ENCODE assay signal across 8 mouse cellular contexts in genomic region chr11:69947337-69948065, GRCm38 (mm10). TPM values are rescaled to one million over a fixed set of nuclear protein-coding genes. Genes with fewer than 3 reads are reported as not detected.
DNase-seq lines count a peak whose midpoint lies in the region; ATAC-seq and TF ChIP-seq lines count a peak whose summit lies in the region.

No protein-coding gene starts in this region.

- no peak for TF ChIP-seq POLR2A in bone marrow, adult 2 months (IDR thresholded peaks at IDR 0.05; ENCODE audit: borderline replicate concordance, control insufficient read depth, low read depth, low read length)

- no peaks in the 10 kb centered on the region for H3K36me3 ChIP-seq in hindbrain, embryonic 16.5 days (ENCODE audit: control insufficient read depth, insufficient read depth, low read length)
- H3K36me3 ChIP-seq in liver, embryonic 12.5 days = peaks cover 37% of the 10 kb centered on the region

- no peak for TF ChIP-seq CTCF in bone marrow, adult 2 months (IDR thresholded peaks at IDR 0.05; ENCODE audit: control insufficient read depth, insufficient read depth, low read length)

- no peaks in the 10 kb centered on the region for H3K9me3 ChIP-seq in hindbrain, embryonic 16.5 days (ENCODE audit: control insufficient read depth, low read length)
- H3K9me3 ChIP-seq in liver, embryonic 12.5 days (replicated peaks) = no peaks in the 10 kb centered on the region

- DNase-seq in R1 (ENCODE audit: low read depth, low spot score) = peak; percentile 67
- DNase-seq in gastrocnemius, adult 8-10 months (ENCODE audit: low spot score in 2 of 2) = peak; percentile 81 to 85
- peak; percentile 69 to 83 for DNase-seq in spleen, postnatal 4 days (ENCODE audit: low spot score in 2 of 2)
- DNase-seq in layer of hippocampus, adult 11-12 months (ENCODE audit: low spot score) = no peak
- DNase-seq in urinary bladder, adult 2 months (ENCODE audit: low spot score) = no peak

- H3K4me2 ChIP-seq in hindbrain, embryonic 16.5 days (ENCODE audit: low read length) = peak overlapping the region; percentile 65
- peak overlapping the region; percentile 76 for H3K4me2 ChIP-seq in liver, embryonic 12.5 days

- WGBS in bone marrow, adult 2 months = 19% methylated on average over 29 of the region's 29 CpGs
- WGBS in hindbrain, embryonic 16.5 days = under 1% methylated on average over 29 of the region's 29 CpGs
- 14% methylated on average over 29 of the region's 29 CpGs for WGBS in liver, embryonic 12.5 days (ENCODE audit: insufficient replicate concordance)

- H3K4me1 ChIP-seq in bone marrow, adult 2 months (ENCODE audit: control insufficient read depth, insufficient read depth, low read length) = peaks cover 1% of the 10 kb centered on the region; the same call in 1 of the 2 replicates
- peaks cover 8% of the 10 kb centered on the region for H3K4me1 ChIP-seq in hindbrain, embryonic 16.5 days (ENCODE audit: control insufficient read depth, insufficient read depth, low read depth, low read length)
- H3K4me1 ChIP-seq in liver, embryonic 12.5 days = peaks cover 50% of the 10 kb centered on the region

- peaks cover 3% of the 10 kb centered on the region for H3K27me3 ChIP-seq in hindbrain, embryonic 16.5 days (replicated peaks; ENCODE audit: control insufficient read depth, insufficient read depth, low read length)
- H3K27me3 ChIP-seq in liver, embryonic 12.5 days (replicated peaks) = peaks cover 72% of the 10 kb centered on the region

- peak overlapping the region; percentile 81 for H3K4me3 ChIP-seq in bone marrow, adult 2 months (replicated peaks; ENCODE audit: control insufficient read depth, low read depth, low read length)
- peak overlapping the region; percentile 50 for H3K4me3 ChIP-seq in hindbrain, embryonic 16.5 days (ENCODE audit: low read length)
- peak overlapping the region; percentile 65 for H3K4me3 ChIP-seq in liver, embryonic 12.5 days

- peak overlapping the region; percentile 43 for H3K27ac ChIP-seq in bone marrow, adult 2 months (ENCODE audit: control insufficient read depth, insufficient read depth, low read depth, low read length, poor library complexity)
- 0 out of 2 replicates have a peak overlapping the region, but pooled peaks have one; percentile 34 for H3K27ac ChIP-seq in hindbrain, embryonic 16.5 days (ENCODE audit: low read depth, low read length)
- H3K27ac ChIP-seq in liver, embryonic 12.5 days = peak overlapping the region; percentile 88

- peak; percentile 68 for ATAC-seq in hindbrain, embryonic 16.5 days
- 0 out of 2 replicates have a peak, but pooled peaks have one; percentile 0 for ATAC-seq in liver, embryonic 12.5 days

- peak overlapping the region; percentile 59 for H3K9ac ChIP-seq in hindbrain, embryonic 16.5 days (ENCODE audit: low read depth, low read length)
- peak overlapping the region; percentile 78 for H3K9ac ChIP-seq in liver, embryonic 12.5 days

RNA-seq across cellular contexts. Expression of gene Slc2a4, which starts 0.5 kb away (rescaled TPM):
- polyA plus RNA-seq in bone marrow, adult 2 months (2011; ENCODE audit: insufficient read depth, insufficient read length, low replicate concordance, missing spikeins) = 24.5 and 32.2 TPM in 2 replicates
- 100 to 1,000 TPM; 397 to 490 (median 424) TPM for total RNA-seq in gastrocnemius, adult 8-10 months (2022)
- polyA plus RNA-seq in hindbrain, embryonic 16.5 days (2015; fragmentation: Nextera tagmentation; extraction: Ambion mirVana) = 4.7 and 5.8 TPM in 2 replicates
- 14.9 and 17.0 TPM in 2 replicates for polyA plus RNA-seq in liver, embryonic 12.5 days (2016; fragmentation: Nextera tagmentation; extraction: Ambion mirVana)
- polyA plus RNA-seq in urinary bladder, adult 2 months (2012; rRNA removed) = 146 and 167 TPM in 2 replicates

RNA-seq across cellular contexts. Expression of gene Ybx2, which starts 11.9 kb away (rescaled TPM):
- polyA plus RNA-seq in bone marrow, adult 2 months (2011; ENCODE audit: insufficient read depth, insufficient read length, low replicate concordance, missing spikeins) = 1.2 and 1.5 TPM in 2 replicates
- 10 to 100 TPM in 1 of 4 experiments, 1 to 10 TPM in 3; 8.5 to 11.4 (median 9.2) TPM for total RNA-seq in gastrocnemius, adult 8-10 months (2022)
- 5.7 and 6.2 TPM in 2 replicates for polyA plus RNA-seq in hindbrain, embryonic 16.5 days (2015; fragmentation: Nextera tagmentation; extraction: Ambion mirVana)
- polyA plus RNA-seq in liver, embryonic 12.5 days (2016; fragmentation: Nextera tagmentation; extraction: Ambion mirVana) = 0.20 and 0.25 TPM in 2 replicates
- polyA plus RNA-seq in urinary bladder, adult 2 months (2012; rRNA removed) = 3.7 and 6.2 TPM in 2 replicates

RNA-seq across cellular contexts. Expression of gene Cldn7, which starts 17.1 kb away (rescaled TPM):
- not detected in 2 replicates for polyA plus RNA-seq in bone marrow, adult 2 months (2011; ENCODE audit: insufficient read depth, insufficient read length, low replicate concordance, missing spikeins)
- total RNA-seq in gastrocnemius, adult 8-10 months (2022) = not detected
- 0.17 and 0.33 TPM in 2 replicates for polyA plus RNA-seq in hindbrain, embryonic 16.5 days (2015; fragmentation: Nextera tagmentation; extraction: Ambion mirVana)
- polyA plus RNA-seq in liver, embryonic 12.5 days (2016; fragmentation: Nextera tagmentation; extraction: Ambion mirVana) = 2.8 and 3.3 TPM in 2 replicates
- polyA plus RNA-seq in urinary bladder, adult 2 months (2012; rRNA removed) = 67.1 and 69.1 TPM in 2 replicates

RNA-seq across cellular contexts. Expression of gene Eif5a, which starts 25.7 kb away (rescaled TPM):
- polyA plus RNA-seq in bone marrow, adult 2 months (2011; ENCODE audit: insufficient read depth, insufficient read length, low replicate concordance, missing spikeins) = 378 and 387 TPM in 2 replicates
- 100 to 1,000 TPM; 443 to 477 (median 467) TPM for total RNA-seq in gastrocnemius, adult 8-10 months (2022)
- polyA plus RNA-seq in hindbrain, embryonic 16.5 days (2015; fragmentation: Nextera tagmentation; extraction: Ambion mirVana) = 1,120 and 1,123 TPM in 2 replicates
- 2,199 and 2,266 TPM in 2 replicates for polyA plus RNA-seq in liver, embryonic 12.5 days (2016; fragmentation: Nextera tagmentation; extraction: Ambion mirVana)
- polyA plus RNA-seq in urinary bladder, adult 2 months (2012; rRNA removed) = 565 and 624 TPM in 2 replicates

RNA-seq across cellular contexts. Expression of gene Ctdnep1, which starts 33.5 kb away (rescaled TPM):
- polyA plus RNA-seq in bone marrow, adult 2 months (2011; ENCODE audit: insufficient read depth, insufficient read length, low replicate concordance, missing spikeins) = 42.5 and 60.6 TPM in 2 replicates
- total RNA-seq in gastrocnemius, adult 8-10 months (2022) = 100 to 1,000 TPM; 266 to 308 (median 283) TPM
- polyA plus RNA-seq in hindbrain, embryonic 16.5 days (2015; fragmentation: Nextera tagmentation; extraction: Ambion mirVana) = 26.9 and 27.4 TPM in 2 replicates
- polyA plus RNA-seq in liver, embryonic 12.5 days (2016; fragmentation: Nextera tagmentation; extraction: Ambion mirVana) = 14.0 and 15.2 TPM in 2 replicates
- 82.0 and 95.4 TPM in 2 replicates for polyA plus RNA-seq in urinary bladder, adult 2 months (2012; rRNA removed)

Comparison
In these comparisons a context has a peak if more than half of its experiments do, and no peak if none do; other contexts are left out.
1. DNase-seq: peak in R1 (single experiment), gastrocnemius, adult 8-10 months (2 of 2) and spleen, postnatal 4 days (2 of 2); none in layer of hippocampus, adult 11-12 months (single experiment) and urinary bladder, adult 2 months (single experiment).
2. H3K27ac ChIP-seq: peak in every context shown above with its lines; median percentile 88 in liver, embryonic 12.5 days; 43 in bone marrow, adult 2 months; 34 in hindbrain, embryonic 16.5 days.
3. RNA of gene Cldn7, which starts 17.1 kb away (polyA plus RNA-seq): 67.1 to 69.1 TPM in urinary bladder, adult 2 months; 2.8 to 3.3 TPM in liver, embryonic 12.5 days, 0.17 to 0.33 TPM in hindbrain, embryonic 16.5 days and not detected in bone marrow, adult 2 months; every median in the first group is over 10 times any median in the second.
4. Peak in every context shown above with its lines, with median percentiles within 50 percentile points of each other: H3K4me3 ChIP-seq.